Mouse (Mus musculus): ENCODE results near the gene Nus1. TPM values are rescaled to one million over a fixed set of nuclear protein-coding genes. Genes with fewer than 3 reads are reported as not detected.
A peak's percentile ranks its signal among the peaks of the same experiment; 100 is the strongest.

Gene Nus1
- polyA plus RNA-seq, 1 experiment from 2014 or later: 11.8 TPM

DNA sequence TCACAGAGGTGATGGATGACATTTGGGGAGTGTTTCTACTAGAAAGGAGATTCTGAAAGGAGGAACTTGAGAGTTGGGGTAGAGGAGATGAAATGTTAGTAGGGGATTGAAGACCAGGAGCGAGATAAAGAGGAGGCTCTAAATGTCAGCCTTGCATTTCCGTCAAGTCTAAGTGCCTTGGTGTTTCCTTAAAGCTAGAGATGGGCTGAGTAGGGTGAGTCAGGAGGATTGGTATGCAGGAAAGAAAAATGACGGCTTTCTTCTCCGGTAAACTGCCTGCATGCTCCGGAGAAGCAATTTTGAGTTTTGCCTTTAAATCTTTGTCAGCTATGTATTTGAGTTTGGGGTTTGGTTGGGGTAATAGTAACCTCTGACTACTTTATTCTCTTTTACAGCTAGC is 1.6 kb downstream of the Nus1 start:
- H3K4me3 ChIP-seq: peak overlapping the region; percentile 100
- peak overlapping the region; percentile 95; the same call in 1 of the 2 replicates for H3K9ac ChIP-seq
- ATAC-seq (ENCODE audit: borderline replicate concordance, extremely low read depth, low FRiP score, low TSS enrichment): no peak
- no peak overlapping the region for H3K27ac ChIP-seq
- H3K36me3 ChIP-seq: no peaks in the 10 kb centered on the region
- peak overlapping the region; percentile 70 for H3K4me2 ChIP-seq
- 29% methylated on average over 5 of the region's 5 CpGs for WGBS
- peaks cover 24% of the 10 kb centered on the region for H3K4me1 ChIP-seq
- H3K27me3 ChIP-seq: no peaks in the 10 kb centered on the region
- H3K9me3 ChIP-seq: no peaks in the 10 kb centered on the region

GRCm38 (mm10) chr10:52419402-52419801 is 2.1 kb downstream of the Nus1 start:
- Histone ChIP-seq H3K27me3 (no peaks in the 10 kb centered on the region), H3K36me3 (no peaks in the 10 kb centered on the region), H3K27ac (no peak overlapping the region), H3K4me3 (peak overlapping the region; percentile 100), H3K4me1 (peaks cover 24% of the 10 kb centered on the region), H3K9ac (no peak overlapping the region), H3K9me3 (no peaks in the 10 kb centered on the region), H3K4me2 (peak overlapping the region; percentile 70)
- WGBS: 66% methylated on average over 4 of the region's 4 CpGs
- ATAC-seq (ENCODE audit: borderline replicate concordance, extremely low read depth, low FRiP score, low TSS enrichment): no peak

DNA sequence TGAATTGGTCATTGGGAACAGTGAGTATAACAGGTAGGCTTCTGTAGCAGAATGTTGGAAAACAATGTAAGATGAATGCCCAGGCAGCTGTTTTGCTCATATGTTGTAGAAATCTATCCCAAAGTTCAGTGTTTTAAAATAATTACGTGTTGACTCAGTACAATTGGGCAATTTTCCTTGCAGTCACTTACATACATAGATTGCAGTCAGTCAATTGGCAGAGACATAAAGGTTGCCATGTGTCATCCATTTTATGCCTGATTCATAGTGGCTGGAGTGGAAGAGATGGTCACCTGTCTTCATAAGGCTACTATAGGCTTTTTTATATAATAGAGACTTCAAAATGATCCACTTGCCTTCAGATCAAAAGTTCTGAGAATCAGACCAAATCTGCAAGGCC is 3.2 kb downstream of the Nus1 start:
- no peaks in the 10 kb centered on the region for H3K36me3 ChIP-seq
- H3K4me3 ChIP-seq: no peak overlapping the region
- H3K9ac ChIP-seq: no peak overlapping the region
- 87% methylated on average over 1 of the region's 1 CpGs for WGBS
- peaks cover 24% of the 10 kb centered on the region for H3K4me1 ChIP-seq
- no peaks in the 10 kb centered on the region for H3K27me3 ChIP-seq
- ATAC-seq (ENCODE audit: borderline replicate concordance, extremely low read depth, low FRiP score, low TSS enrichment): no peak
- no peaks in the 10 kb centered on the region for H3K9me3 ChIP-seq
- H3K27ac ChIP-seq: no peak overlapping the region
- no peak overlapping the region for H3K4me2 ChIP-seq

- H3K27ac ChIP-seq: no peak overlapping the region
- no peak overlapping the region for H3K9ac ChIP-seq
- ATAC-seq (ENCODE audit: borderline replicate concordance, extremely low read depth, low FRiP score, low TSS enrichment): no peak
- peaks cover 21% of the 10 kb centered on the region for H3K4me1 ChIP-seq
- no peaks in the 10 kb centered on the region for H3K9me3 ChIP-seq
- no peak overlapping the region for H3K4me2 ChIP-seq
- no peak overlapping the region for H3K4me3 ChIP-seq
- WGBS: 83% methylated on average over 6 of the region's 6 CpGs
- H3K36me3 ChIP-seq: no peaks in the 10 kb centered on the region
- no peaks in the 10 kb centered on the region for H3K27me3 ChIP-seq
These were observed 4.4 kb downstream of the Nus1 start for GRCm38 (mm10) chr10:52421716-52422115.

- Histone ChIP-seq H3K27ac (no peak overlapping the region), H3K9me3 (no peaks in the 10 kb centered on the region), H3K9ac (no peak overlapping the region), H3K36me3 (no peaks in the 10 kb centered on the region), H3K4me2 (no peak overlapping the region), H3K4me1 (peaks cover 19% of the 10 kb centered on the region), H3K27me3 (no peaks in the 10 kb centered on the region), H3K4me3 (no peak overlapping the region)
- WGBS: 73% methylated on average over 2 of the region's 2 CpGs
- no peak for ATAC-seq (ENCODE audit: borderline replicate concordance, extremely low read depth, low FRiP score, low TSS enrichment)
These were observed 5.8 kb downstream of the Nus1 start for GRCm38 (mm10) chr10:52423097-52423496.

DNA sequence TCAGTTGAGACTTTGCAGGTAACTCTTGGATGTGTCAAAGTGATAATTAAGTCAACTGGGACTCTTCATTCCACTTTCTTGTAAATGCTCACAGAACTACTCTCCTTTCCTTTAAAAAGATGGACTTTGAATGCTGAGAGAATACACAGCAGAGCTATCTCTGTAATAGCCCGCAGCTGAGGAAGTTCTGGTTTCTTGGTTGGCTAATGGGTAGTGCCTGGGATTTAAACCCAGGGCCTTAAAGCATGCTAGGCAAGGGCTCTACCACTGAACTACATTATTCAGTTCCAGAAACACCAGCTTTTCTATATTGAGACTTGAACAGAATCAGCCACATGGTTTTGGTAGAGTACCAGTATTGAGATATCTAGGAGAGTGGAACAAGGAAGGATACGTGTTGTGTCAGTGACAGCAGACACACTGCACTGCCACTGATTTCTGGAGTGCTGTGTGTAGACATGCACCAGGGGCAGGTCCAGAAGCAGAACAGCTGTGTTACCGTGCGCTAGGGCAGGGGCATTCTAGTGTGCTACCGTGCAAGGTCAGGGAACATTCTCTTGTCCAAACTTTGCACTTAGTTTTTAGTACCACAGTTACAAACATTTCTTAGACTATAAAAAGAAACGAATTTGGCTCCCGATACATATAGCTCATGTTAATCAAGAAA is 9.1 kb downstream of the Nus1 start:
- ATAC-seq (ENCODE audit: borderline replicate concordance, extremely low read depth, low FRiP score, low TSS enrichment): no peak
- 74% methylated on average over 7 of the region's 7 CpGs for WGBS

DNA sequence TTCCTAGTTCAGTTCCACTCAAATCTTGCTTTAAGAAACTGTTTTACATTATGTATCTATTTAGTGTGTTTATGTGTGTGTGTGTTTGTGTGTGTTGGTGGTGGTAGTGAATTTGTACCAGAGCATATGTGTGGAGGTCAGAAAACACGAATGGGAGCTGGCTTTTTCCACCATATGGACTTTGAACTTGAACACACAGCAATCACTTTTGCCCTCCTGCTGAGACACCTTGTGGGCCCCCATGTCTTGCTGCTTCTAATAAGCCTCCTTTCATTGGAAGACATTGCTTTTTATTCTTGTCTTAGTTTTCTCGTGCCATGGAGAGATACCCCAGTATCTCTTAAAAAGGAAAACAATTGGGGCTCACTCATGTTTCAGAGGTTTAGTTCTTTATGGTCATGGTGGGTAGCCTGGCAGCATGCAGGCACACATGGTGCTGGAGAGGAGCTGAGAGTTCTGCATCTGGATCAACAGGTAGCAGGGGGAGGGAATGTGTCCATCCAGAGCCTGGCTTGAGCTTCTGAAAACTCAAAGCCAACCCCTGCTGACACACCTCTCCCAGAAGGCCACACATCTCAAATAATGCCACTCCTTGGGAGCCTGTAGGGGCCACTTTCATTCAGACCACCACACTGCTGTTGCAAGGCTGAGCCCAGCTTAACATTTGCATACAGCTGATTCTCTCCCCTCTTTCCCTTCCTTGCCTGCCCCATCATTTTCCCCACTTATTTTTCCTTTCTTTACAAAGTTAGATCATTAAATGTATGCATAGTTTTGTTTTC is 10.5 kb downstream of the Nus1 start:
- ATAC-seq (ENCODE audit: borderline replicate concordance, extremely low read depth, low FRiP score, low TSS enrichment): no peak
- no peak overlapping the region for H3K4me2 ChIP-seq
- WGBS: 59% methylated on average over 2 of the region's 2 CpGs

More for the DNA sequence above, 9.1 kb downstream of the Nus1 start:
- H3K4me1 ChIP-seq: no peaks in the 10 kb centered on the region
- no peak overlapping the region for H3K4me3 ChIP-seq
- H3K9ac ChIP-seq: no peak overlapping the region
- no peaks in the 10 kb centered on the region for H3K27me3 ChIP-seq
- H3K27ac ChIP-seq: no peak overlapping the region
- H3K9me3 ChIP-seq: no peaks in the 10 kb centered on the region
- H3K4me2 ChIP-seq: no peak overlapping the region
- H3K36me3 ChIP-seq: peaks cover 16% of the 10 kb centered on the region

GRCm38 (mm10) chr10:52430953-52431352 is 13.6 kb downstream of the Nus1 start:
- Histone ChIP-seq H3K4me1 (no peaks in the 10 kb centered on the region), H3K9me3 (no peaks in the 10 kb centered on the region), H3K36me3 (peaks cover 48% of the 10 kb centered on the region), H3K4me3 (no peak overlapping the region), H3K9ac (no peak overlapping the region), H3K4me2 (no peak overlapping the region), H3K27me3 (no peaks in the 10 kb centered on the region), H3K27ac (no peak overlapping the region)
- WGBS: 78% methylated on average over 1 of the region's 1 CpGs
- ATAC-seq (ENCODE audit: borderline replicate concordance, extremely low read depth, low FRiP score, low TSS enrichment): no peak

More for the DNA sequence above, 10.5 kb downstream of the Nus1 start:
- Histone ChIP-seq H3K9me3 (no peaks in the 10 kb centered on the region), H3K4me3 (no peak overlapping the region), H3K36me3 (peaks cover 25% of the 10 kb centered on the region), H3K4me1 (no peaks in the 10 kb centered on the region), H3K27ac (no peak overlapping the region), H3K27me3 (no peaks in the 10 kb centered on the region), H3K9ac (no peak overlapping the region)

DNA sequence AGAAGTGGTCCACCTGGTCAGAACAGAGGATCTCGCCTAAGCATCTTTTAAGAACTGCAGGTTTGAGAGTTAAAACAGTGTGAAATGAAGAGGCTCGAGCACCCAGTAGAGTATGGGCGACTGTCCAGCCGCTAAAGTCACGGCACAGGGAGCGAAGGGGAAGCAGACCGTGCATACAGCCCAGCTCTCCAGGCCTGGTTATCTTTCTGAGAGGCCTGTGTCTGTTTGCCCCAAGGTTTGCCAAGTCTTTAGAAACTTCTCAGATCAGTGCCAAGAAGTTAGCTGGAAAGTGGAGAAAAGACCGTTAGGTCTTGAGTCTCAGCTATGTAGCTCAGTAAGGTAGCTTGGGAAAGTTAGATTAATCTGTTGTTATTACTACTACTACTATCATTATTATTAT is 17.5 kb downstream of the Nus1 start:
- Histone ChIP-seq H3K27ac (no peak overlapping the region), H3K4me3 (no peak overlapping the region), H3K27me3 (no peaks in the 10 kb centered on the region), H3K36me3 (peaks cover 67% of the 10 kb centered on the region), H3K4me2 (no peak overlapping the region), H3K9me3 (no peaks in the 10 kb centered on the region), H3K9ac (no peak overlapping the region), H3K4me1 (no peaks in the 10 kb centered on the region)
- 85% methylated on average over 8 of the region's 8 CpGs for WGBS
- ATAC-seq (ENCODE audit: borderline replicate concordance, extremely low read depth, low FRiP score, low TSS enrichment): no peak

GRCm38 (mm10) chr10:52460614-52461013 is 43.3 kb downstream of the Nus1 start:
- H3K9ac ChIP-seq: no peak overlapping the region
- H3K9me3 ChIP-seq: no peaks in the 10 kb centered on the region
- no peaks in the 10 kb centered on the region for H3K36me3 ChIP-seq
- no peak overlapping the region for H3K4me2 ChIP-seq
- no peaks in the 10 kb centered on the region for H3K4me1 ChIP-seq
- no peak for ATAC-seq (ENCODE audit: borderline replicate concordance, extremely low read depth, low FRiP score, low TSS enrichment)
- no peaks in the 10 kb centered on the region for H3K27me3 ChIP-seq
- no peak overlapping the region for H3K27ac ChIP-seq
- H3K4me3 ChIP-seq: no peak overlapping the region
- WGBS: 64% methylated on average over 2 of the region's 2 CpGs

DNA sequence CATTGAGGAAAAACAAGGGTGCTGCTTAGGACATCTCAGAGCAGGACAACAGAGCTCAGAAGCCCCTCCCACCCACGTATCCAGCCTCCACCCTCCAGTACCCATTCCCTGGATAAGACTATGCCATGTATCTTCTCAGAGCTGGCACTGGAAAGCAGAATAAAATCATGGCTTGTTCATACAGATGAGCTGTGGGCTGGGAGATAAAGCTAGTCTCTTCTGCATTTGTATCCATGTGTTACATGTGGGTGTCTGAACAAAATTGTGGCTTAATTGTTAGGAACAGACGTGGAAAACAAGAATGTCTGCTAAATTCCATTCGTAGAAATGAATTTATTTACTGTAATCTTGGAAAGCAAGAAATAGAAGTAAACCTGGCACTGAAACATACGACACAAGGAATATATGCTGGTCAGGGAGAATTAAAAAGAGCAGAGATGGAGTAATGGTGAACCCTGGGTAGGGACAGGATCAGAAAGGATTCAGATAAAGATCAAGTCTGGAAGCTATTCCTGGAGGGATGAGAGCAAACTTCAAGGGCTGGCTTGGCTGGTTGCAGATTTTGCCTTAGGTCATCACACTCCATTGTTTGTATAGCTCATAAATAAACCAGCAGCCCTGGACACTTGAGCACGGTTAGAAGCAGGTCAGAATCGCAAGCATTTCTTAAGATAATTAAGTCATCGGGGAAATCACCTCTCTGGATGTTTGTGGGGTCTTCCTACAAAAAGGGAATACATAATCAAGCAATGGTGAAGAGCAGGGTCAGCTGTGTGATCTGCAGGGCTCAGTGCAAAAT is 46.8 kb downstream of the Nus1 start:
- H3K4me2 ChIP-seq: no peak overlapping the region
- H3K36me3 ChIP-seq: no peaks in the 10 kb centered on the region
- no peak overlapping the region for H3K9ac ChIP-seq
- H3K27ac ChIP-seq: no peak overlapping the region
- no peak overlapping the region for H3K4me3 ChIP-seq
- no peaks in the 10 kb centered on the region for H3K9me3 ChIP-seq
- no peaks in the 10 kb centered on the region for H3K27me3 ChIP-seq
- ATAC-seq (ENCODE audit: borderline replicate concordance, extremely low read depth, low FRiP score, low TSS enrichment): no peak
- WGBS: 55% methylated on average over 7 of the region's 7 CpGs
- no peaks in the 10 kb centered on the region for H3K4me1 ChIP-seq

GRCm38 (mm10) chr10:52471520-52471919 is 54.2 kb downstream of the Nus1 start:
- no peak for ATAC-seq (ENCODE audit: borderline replicate concordance, extremely low read depth, low FRiP score, low TSS enrichment)
- H3K9me3 ChIP-seq: no peaks in the 10 kb centered on the region
- no peaks in the 10 kb centered on the region for H3K27me3 ChIP-seq
- no peak overlapping the region for H3K4me3 ChIP-seq
- no peak overlapping the region for H3K9ac ChIP-seq
- no peak overlapping the region for H3K27ac ChIP-seq
- 78% methylated on average over 4 of the region's 4 CpGs for WGBS
- H3K36me3 ChIP-seq: no peaks in the 10 kb centered on the region
- H3K4me2 ChIP-seq: no peak overlapping the region
- no peaks in the 10 kb centered on the region for H3K4me1 ChIP-seq

All from lung, embryonic 15.5 days (tissue).